Mouse (Mus musculus): ENCODE data around the gene Etfrf1. TPM values are rescaled to one million over a fixed set of nuclear protein-coding genes. Genes with fewer than 3 reads are reported as not detected.

Etfrf1 gene
- polyA plus RNA-seq, 1 experiment from 2014 or later: 23.2 TPM

- peak; percentile 83 for ATAC-seq
- H3K4me2 ChIP-seq (ENCODE audit: low read length): peak overlapping the region; percentile 46
- no peaks in the 10 kb centered on the region for H3K36me3 ChIP-seq (ENCODE audit: control insufficient read depth, insufficient read depth, low read length)
- peak overlapping the region; percentile 43; the same call in 1 of the 2 replicates for H3K9ac ChIP-seq (ENCODE audit: low read length)
- no peak overlapping the region for H3K27ac ChIP-seq (ENCODE audit: low read depth, low read length)
- no peaks in the 10 kb centered on the region for H3K4me1 ChIP-seq (ENCODE audit: control insufficient read depth, insufficient read depth, low read length)
- H3K9me3 ChIP-seq (replicated peaks; ENCODE audit: control insufficient read depth, low read length): no peaks in the 10 kb centered on the region
- DNase-seq (ENCODE audit: low spot score): peak; percentile 73
- H3K4me3 ChIP-seq (ENCODE audit: low read depth, low read length): peak overlapping the region; percentile 20
- no peaks in the 10 kb centered on the region for H3K27me3 ChIP-seq (replicated peaks; ENCODE audit: control insufficient read depth, insufficient read depth, low read length)
- 65% methylated on average over 27 of the region's 27 CpGs for WGBS
Observed at GRCm38 (mm10) chr6:145187093-145188088, 23.5 kb upstream of the Etfrf1 start.

DNA sequence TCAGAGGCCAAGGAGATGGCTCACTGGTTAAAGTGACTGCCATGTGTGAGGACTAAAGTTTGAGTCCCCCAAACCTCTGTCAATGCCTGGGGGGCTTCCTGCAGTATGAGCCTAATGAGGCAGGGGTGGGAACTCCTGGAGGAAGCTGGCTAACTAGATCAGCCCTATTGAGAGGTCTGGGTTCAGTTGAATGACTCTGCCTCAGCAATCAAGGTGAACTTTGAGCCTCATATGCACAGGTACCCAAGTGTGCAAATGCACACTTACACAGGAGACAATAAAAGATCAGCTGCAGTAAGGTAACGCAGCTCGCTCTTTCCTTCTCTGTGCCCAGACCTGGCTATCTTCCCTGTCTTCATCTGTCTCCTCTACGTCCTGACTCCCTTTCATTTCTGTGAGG is 17.9 kb upstream of the Etfrf1 start:
- H3K9me3 ChIP-seq (replicated peaks; ENCODE audit: control insufficient read depth, low read length): no peaks in the 10 kb centered on the region
- ATAC-seq (no peak), DNase-seq (ENCODE audit: low spot score) (no peak)
- no peak overlapping the region for H3K27ac ChIP-seq (ENCODE audit: low read depth, low read length)
- H3K4me3 ChIP-seq (ENCODE audit: low read depth, low read length): no peak overlapping the region
- WGBS: 83% methylated on average over 3 of the region's 3 CpGs
- no peaks in the 10 kb centered on the region for H3K36me3 ChIP-seq (ENCODE audit: control insufficient read depth, insufficient read depth, low read length)
- H3K4me2 ChIP-seq (ENCODE audit: low read length): no peak overlapping the region
- H3K4me1 ChIP-seq (ENCODE audit: control insufficient read depth, insufficient read depth, low read length): no peaks in the 10 kb centered on the region
- H3K27me3 ChIP-seq (replicated peaks; ENCODE audit: control insufficient read depth, insufficient read depth, low read length): no peaks in the 10 kb centered on the region
- H3K9ac ChIP-seq (ENCODE audit: low read length): no peak overlapping the region

DNA sequence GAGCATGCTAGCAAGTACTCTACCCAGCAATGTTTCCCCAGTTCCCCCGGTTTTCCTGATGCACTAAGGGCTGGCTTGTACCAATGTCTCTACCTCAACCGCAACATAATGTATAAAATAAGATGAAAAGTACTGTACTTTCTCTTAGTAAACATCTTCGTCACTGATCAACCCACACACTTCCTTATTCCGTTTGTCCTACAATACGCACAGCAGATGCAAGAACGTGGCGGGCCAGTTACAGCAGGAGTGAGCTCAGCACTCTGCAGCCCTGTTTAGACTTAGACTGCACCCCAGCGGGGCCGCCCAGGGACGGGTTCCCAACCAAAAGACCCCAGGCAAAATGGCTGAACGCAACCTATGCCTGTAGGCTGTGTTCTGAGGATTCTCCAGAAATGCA is 17.5 kb upstream of the Etfrf1 start:
- WGBS: 84% methylated on average over 11 of the region's 11 CpGs
- Histone ChIP-seq H3K4me2 (ENCODE audit: low read length) (no peak overlapping the region), H3K9ac (ENCODE audit: low read length) (no peak overlapping the region), H3K4me3 (ENCODE audit: low read depth, low read length) (no peak overlapping the region), H3K9me3 (replicated peaks; ENCODE audit: control insufficient read depth, low read length) (no peaks in the 10 kb centered on the region), H3K27ac (ENCODE audit: low read depth, low read length) (no peak overlapping the region), H3K27me3 (replicated peaks; ENCODE audit: control insufficient read depth, insufficient read depth, low read length) (no peaks in the 10 kb centered on the region), H3K36me3 (ENCODE audit: control insufficient read depth, insufficient read depth, low read length) (no peaks in the 10 kb centered on the region), H3K4me1 (ENCODE audit: control insufficient read depth, insufficient read depth, low read length) (no peaks in the 10 kb centered on the region)
- no peak for ATAC-seq
- DNase-seq (ENCODE audit: low spot score): no peak

GRCm38 (mm10) chr6:145197949-145198686 is 12.8 kb upstream of the Etfrf1 start:
- Histone ChIP-seq H3K27me3 (replicated peaks; ENCODE audit: control insufficient read depth, insufficient read depth, low read length) (no peaks in the 10 kb centered on the region), H3K4me1 (ENCODE audit: control insufficient read depth, insufficient read depth, low read length) (no peaks in the 10 kb centered on the region), H3K9ac (ENCODE audit: low read length) (no peak overlapping the region), H3K4me2 (ENCODE audit: low read length) (no peak overlapping the region), H3K9me3 (replicated peaks; ENCODE audit: control insufficient read depth, low read length) (no peaks in the 10 kb centered on the region), H3K27ac (ENCODE audit: low read depth, low read length) (no peak overlapping the region), H3K36me3 (ENCODE audit: control insufficient read depth, insufficient read depth, low read length) (no peaks in the 10 kb centered on the region), H3K4me3 (ENCODE audit: low read depth, low read length) (no peak overlapping the region)
- ATAC-seq (no peak), DNase-seq (ENCODE audit: low spot score) (no peak)
- WGBS: 95% methylated on average over 8 of the region's 8 CpGs

DNA sequence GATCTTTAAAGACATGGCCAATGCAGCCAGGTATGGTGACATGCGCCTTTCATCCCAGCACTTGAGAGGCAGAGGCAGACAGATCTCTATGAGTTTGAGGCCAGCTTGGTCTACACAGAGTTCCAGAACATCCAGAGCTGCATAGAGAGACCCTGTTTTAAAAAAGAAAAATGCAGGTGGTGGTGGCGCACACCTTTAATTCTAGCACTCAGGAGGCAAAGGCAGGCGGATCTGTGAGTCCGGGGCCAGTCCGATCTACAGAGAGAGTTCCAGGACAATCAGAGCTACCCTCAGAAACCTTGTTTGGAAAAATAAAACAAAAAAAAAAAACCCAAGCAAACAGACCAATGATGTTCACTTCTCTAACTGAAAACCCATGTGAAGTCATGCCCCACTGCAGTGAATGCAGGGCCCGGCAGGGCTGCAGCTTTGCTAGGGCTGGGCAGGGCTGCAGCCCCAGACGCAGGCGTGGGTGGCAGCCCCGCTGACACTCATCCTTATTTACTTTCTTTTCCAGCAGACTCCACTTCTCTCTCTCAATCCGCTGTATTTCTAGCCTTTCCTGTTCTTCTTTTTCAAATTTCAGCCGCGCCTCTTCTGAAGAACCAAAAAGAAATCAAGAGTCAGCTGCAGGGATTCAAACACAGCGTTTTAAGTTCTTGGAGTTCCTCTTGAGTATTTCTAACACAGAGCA is 8.4 kb upstream of the Etfrf1 start:
- WGBS: 85% methylated on average over 13 of the region's 13 CpGs
- no peak for ATAC-seq
- DNase-seq (ENCODE audit: low spot score): no peak

GRCm38 (mm10) chr6:145204440-145204839 is 6.5 kb upstream of the Etfrf1 start:
- Histone ChIP-seq H3K4me3 (ENCODE audit: low read depth, low read length) (no peak overlapping the region), H3K36me3 (ENCODE audit: control insufficient read depth, insufficient read depth, low read length) (no peaks in the 10 kb centered on the region), H3K9me3 (replicated peaks; ENCODE audit: control insufficient read depth, low read length) (no peaks in the 10 kb centered on the region), H3K27ac (ENCODE audit: low read depth, low read length) (no peak overlapping the region), H3K27me3 (replicated peaks; ENCODE audit: control insufficient read depth, insufficient read depth, low read length) (no peaks in the 10 kb centered on the region), H3K4me2 (ENCODE audit: low read length) (no peak overlapping the region), H3K4me1 (ENCODE audit: control insufficient read depth, insufficient read depth, low read length) (no peaks in the 10 kb centered on the region), H3K9ac (ENCODE audit: low read length) (no peak overlapping the region)
- WGBS: 92% methylated on average over 6 of the region's 6 CpGs
- no peak for DNase-seq (ENCODE audit: low spot score)
- ATAC-seq: no peak

More for the DNA sequence above, 8.4 kb upstream of the Etfrf1 start:
- no peak overlapping the region for H3K27ac ChIP-seq (ENCODE audit: low read depth, low read length)
- H3K36me3 ChIP-seq (ENCODE audit: control insufficient read depth, insufficient read depth, low read length): no peaks in the 10 kb centered on the region
- no peaks in the 10 kb centered on the region for H3K4me1 ChIP-seq (ENCODE audit: control insufficient read depth, insufficient read depth, low read length)
- H3K9ac ChIP-seq (ENCODE audit: low read length): no peak overlapping the region
- no peaks in the 10 kb centered on the region for H3K9me3 ChIP-seq (replicated peaks; ENCODE audit: control insufficient read depth, low read length)
- H3K4me3 ChIP-seq (ENCODE audit: low read depth, low read length): no peak overlapping the region
- no peaks in the 10 kb centered on the region for H3K27me3 ChIP-seq (replicated peaks; ENCODE audit: control insufficient read depth, insufficient read depth, low read length)
- H3K4me2 ChIP-seq (ENCODE audit: low read length): no peak overlapping the region

GRCm38 (mm10) chr6:145205142-145205541 is 5.8 kb upstream of the Etfrf1 start:
- H3K4me3 ChIP-seq (ENCODE audit: low read depth, low read length): no peak overlapping the region
- no peak overlapping the region for H3K9ac ChIP-seq (ENCODE audit: low read length)
- no peak overlapping the region for H3K27ac ChIP-seq (ENCODE audit: low read depth, low read length)
- no peak for DNase-seq (ENCODE audit: low spot score)
- H3K4me1 ChIP-seq (ENCODE audit: control insufficient read depth, insufficient read depth, low read length): no peaks in the 10 kb centered on the region
- ATAC-seq: no peak
- H3K4me2 ChIP-seq (ENCODE audit: low read length): no peak overlapping the region
- no peaks in the 10 kb centered on the region for H3K9me3 ChIP-seq (replicated peaks; ENCODE audit: control insufficient read depth, low read length)
- H3K36me3 ChIP-seq (ENCODE audit: control insufficient read depth, insufficient read depth, low read length): no peaks in the 10 kb centered on the region
- H3K27me3 ChIP-seq (replicated peaks; ENCODE audit: control insufficient read depth, insufficient read depth, low read length): no peaks in the 10 kb centered on the region
- WGBS: 70% methylated on average over 10 of the region's 10 CpGs

DNA sequence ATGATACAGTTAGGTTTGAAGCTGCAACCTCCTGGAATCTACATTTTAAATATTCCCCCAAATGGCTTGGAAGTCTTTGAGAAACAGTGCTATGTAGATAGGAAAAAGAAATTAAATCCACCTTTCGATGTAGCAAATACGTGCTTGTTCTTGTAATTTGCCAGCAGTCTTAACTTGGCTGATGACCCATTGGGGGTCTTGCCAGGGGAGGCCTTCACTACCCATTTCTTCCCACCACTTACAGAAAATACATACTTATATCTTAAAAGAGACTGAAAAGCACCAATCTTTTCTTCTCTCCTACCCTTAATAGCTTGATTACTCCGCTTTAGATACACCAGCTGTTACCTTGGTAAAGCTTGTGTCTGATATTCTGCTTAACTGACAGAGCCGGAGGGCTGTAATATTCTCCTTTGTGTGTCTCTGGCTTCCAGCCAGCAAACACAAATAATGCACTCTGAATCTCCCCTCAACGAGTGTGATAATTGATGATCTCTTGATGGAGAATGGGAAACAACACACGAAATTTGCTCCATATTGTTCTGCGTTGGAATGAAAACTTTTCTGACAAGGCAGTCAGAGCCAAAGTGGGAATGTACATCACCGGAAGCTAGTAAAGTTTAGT is 766 bp upstream of the Etfrf1 start:
- 20% methylated on average over 8 of the region's 8 CpGs for WGBS
- no peak overlapping the region for H3K27ac ChIP-seq (ENCODE audit: low read depth, low read length)
- no peaks in the 10 kb centered on the region for H3K27me3 ChIP-seq (replicated peaks; ENCODE audit: control insufficient read depth, insufficient read depth, low read length)
- no peak overlapping the region for H3K9ac ChIP-seq (ENCODE audit: low read length)
- H3K4me2 ChIP-seq (ENCODE audit: low read length): peak overlapping the region; percentile 55
- ATAC-seq (peak; percentile 5), DNase-seq (ENCODE audit: low spot score) (peak; percentile 54)
- H3K4me1 ChIP-seq (ENCODE audit: control insufficient read depth, insufficient read depth, low read length): peaks cover 4% of the 10 kb centered on the region; the same call in 1 of the 2 replicates
- no peaks in the 10 kb centered on the region for H3K36me3 ChIP-seq (ENCODE audit: control insufficient read depth, insufficient read depth, low read length)
- no peaks in the 10 kb centered on the region for H3K9me3 ChIP-seq (replicated peaks; ENCODE audit: control insufficient read depth, low read length)
- H3K4me3 ChIP-seq (ENCODE audit: low read depth, low read length): peak overlapping the region; percentile 45

Measured in forebrain, embryonic 14.5 days (tissue).